Mouse (Mus musculus) forebrain, embryonic 11.5 days (tissue): ENCODE data around the gene Atxn1. TPM values are rescaled to one million over a fixed set of nuclear protein-coding genes. Genes with fewer than 3 reads are reported as not detected.

ENCODE experiments used
- ATAC-seq: fragments of 200-750 bp; cut with Nextera tagmentation; replicated peaks from 2 replicates; pipeline ENCODE4 v1.8.0; 2017; ENCODE audit warnings: moderate TSS enrichment; ENCODE audit not compliant: low FRiP score
- DNase-seq: peaks from one replicate; pipeline ENCODE4 v3.0.0-alpha.2; 2017; ENCODE audit warnings: low spot score
- H3K27ac ChIP-seq: fragments of 300-500 bp; sonication (generic); 2 replicates; pipeline ENCODE4 v1.5.1; 2014; ENCODE audit warnings: low read depth, low read length
- H3K27me3 ChIP-seq: fragments of 300-500 bp; sonication (generic); 2 replicates; pipeline ENCODE4 v1.6.1; 2014; ENCODE audit warnings: mild to moderate bottlenecking, low read length, mixed read lengths; ENCODE audit not compliant: control insufficient read depth, insufficient read depth
- H3K36me3 ChIP-seq: fragments of 300-500 bp; sonication (generic); 2 replicates; pipeline ENCODE4 v1.6.1; 2014; ENCODE audit warnings: mild to moderate bottlenecking, low read length, moderate library complexity, mixed read lengths; ENCODE audit not compliant: control insufficient read depth, insufficient read depth
- H3K4me1 ChIP-seq: fragments of 300-500 bp; sonication (generic); replicated peaks from 2 replicates; pipeline ENCODE4 v1.6.1; 2014; ENCODE audit warnings: low read length, mixed read lengths; ENCODE audit not compliant: control insufficient read depth, insufficient read depth
- H3K4me2 ChIP-seq: fragments of 300-500 bp; sonication (generic); 2 replicates; pipeline ENCODE4 v1.6.1; 2014; ENCODE audit warnings: low read depth, mild to moderate bottlenecking, low read length, moderate library complexity, mixed read lengths; ENCODE audit not compliant: severe bottlenecking
- H3K4me3 ChIP-seq: fragments of 300-500 bp; sonication (generic); 2 replicates; pipeline ENCODE4 v1.5.1; 2014; ENCODE audit warnings: low read depth, low read length
- H3K9ac ChIP-seq: fragments of 300-500 bp; sonication (generic); 2 replicates; pipeline ENCODE4 v1.6.1; 2014; ENCODE audit warnings: low read length
- H3K9me3 ChIP-seq: fragments of 300-500 bp; sonication (generic); 2 replicates; pipeline ENCODE4 v1.6.1; 2016; ENCODE audit warnings: low read length, mixed read lengths; ENCODE audit not compliant: control insufficient read depth
- WGBS: fragments of 180-500 bp; shearing (Covaris S2); extraction: QIAGEN DNeasy Blood & Tissue Kit; methylation state at CpG from one replicate; pipeline ENCODE4 v1.1.7; 2014; 5-methylcytosine and 5-hydroxymethylcytosine counted together
- polyA plus RNA-seq: library from polyadenylated mRNA; unstranded; fragments of >200 nt; fragmentation: Nextera tagmentation; extraction: Ambion mirVana; gene quantifications from 2 replicates; pipeline ENCODE4 v1.2.1, GENCODE M21; 2014

Gene Atxn1
- polyA plus RNA-seq, 1 experiment from 2014 or later, result 3.3 TPM

DNA sequence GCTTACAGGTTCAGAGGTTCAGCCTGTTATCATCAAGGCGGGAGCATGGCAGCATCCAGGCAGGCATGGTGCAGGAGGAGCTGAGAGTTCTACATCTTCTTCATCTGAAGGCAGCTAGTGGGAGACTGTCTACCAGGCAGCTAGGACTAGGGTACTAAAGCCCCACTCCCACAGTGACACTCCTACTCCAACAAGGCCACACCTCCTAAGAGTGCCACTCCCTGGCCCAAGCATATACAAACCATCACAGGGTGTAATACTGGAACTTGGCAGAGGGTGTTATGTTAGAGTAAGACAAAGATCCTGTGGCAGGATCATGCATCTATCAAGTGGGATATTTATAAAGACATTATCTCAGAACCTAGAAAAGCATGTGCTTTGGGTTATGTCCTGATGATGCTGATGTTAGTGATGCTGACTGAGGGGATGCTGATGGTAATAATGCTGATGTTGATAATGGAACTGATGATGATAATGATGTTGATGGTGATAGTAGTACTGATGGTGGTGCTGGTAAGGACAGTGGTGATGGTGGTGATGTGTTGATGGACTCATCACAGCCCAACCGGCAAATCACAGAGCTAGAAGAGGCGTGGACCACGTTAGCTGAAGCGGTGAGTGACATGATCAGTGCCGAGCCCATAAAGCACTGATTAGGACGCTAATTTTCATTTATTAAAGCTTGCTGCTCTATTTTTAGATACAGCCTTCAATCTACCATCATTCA is 142.9 kb downstream of the Atxn1 start:
- Histone ChIP-seq H3K9me3 (no peaks in the 10 kb centered on the region), H3K4me2 (no peak overlapping the region)
- ATAC-seq, result no peak

GRCm38 (mm10) chr13:45820473-45821230 is 144.2 kb downstream of the Atxn1 start:
- Histone ChIP-seq H3K27ac (no peak overlapping the region), H3K4me1 (no peaks in the 10 kb centered on the region), H3K4me2 (no peak overlapping the region), H3K4me3 (no peak overlapping the region), H3K9me3 (no peaks in the 10 kb centered on the region), H3K27me3 (no peaks in the 10 kb centered on the region), H3K9ac (no peak overlapping the region), H3K36me3 (no peaks in the 10 kb centered on the region)
- DNase-seq (no peak), ATAC-seq (no peak)
- 43% methylated on average over 15 of the region's 15 CpGs for WGBS

More for the DNA sequence above, 142.9 kb downstream of the Atxn1 start:
- H3K36me3 ChIP-seq, result no peaks in the 10 kb centered on the region
- H3K9ac ChIP-seq, result no peak overlapping the region
- no peak overlapping the region for H3K4me3 ChIP-seq
- H3K4me1 ChIP-seq, result no peaks in the 10 kb centered on the region
- 94% methylated on average over 7 of the region's 7 CpGs for WGBS
- H3K27ac ChIP-seq, result no peak overlapping the region
- no peak for DNase-seq
- no peaks in the 10 kb centered on the region for H3K27me3 ChIP-seq

DNA sequence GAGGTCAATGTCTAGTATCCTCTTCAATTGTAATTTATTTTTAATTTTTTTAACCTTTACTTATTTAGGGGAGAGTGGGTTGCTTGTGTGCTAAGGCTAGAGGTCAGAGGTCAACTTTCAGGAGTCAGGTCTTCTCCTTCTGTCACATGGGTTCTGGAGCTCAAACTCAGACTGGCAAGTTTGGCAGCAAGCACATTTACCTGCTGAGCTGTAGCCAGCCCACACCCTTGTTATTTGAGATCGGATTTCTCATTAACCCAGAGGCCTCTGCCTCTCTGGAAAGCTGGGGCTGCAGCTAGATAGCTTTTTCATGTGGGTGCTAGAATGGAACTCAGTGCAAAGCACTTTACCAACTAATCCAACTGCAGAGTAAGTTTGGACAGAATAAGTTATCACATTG is 148.1 kb downstream of the Atxn1 start:
- ATAC-seq (no peak), DNase-seq (no peak)
- no peak overlapping the region for H3K4me2 ChIP-seq
- H3K9ac ChIP-seq, result no peak overlapping the region
- H3K27me3 ChIP-seq, result no peaks in the 10 kb centered on the region
- H3K4me1 ChIP-seq, result no peaks in the 10 kb centered on the region
- 53% methylated on average over 1 of the region's 1 CpGs for WGBS
- H3K36me3 ChIP-seq, result no peaks in the 10 kb centered on the region
- no peak overlapping the region for H3K27ac ChIP-seq
- no peak overlapping the region for H3K4me3 ChIP-seq
- no peaks in the 10 kb centered on the region for H3K9me3 ChIP-seq

DNA sequence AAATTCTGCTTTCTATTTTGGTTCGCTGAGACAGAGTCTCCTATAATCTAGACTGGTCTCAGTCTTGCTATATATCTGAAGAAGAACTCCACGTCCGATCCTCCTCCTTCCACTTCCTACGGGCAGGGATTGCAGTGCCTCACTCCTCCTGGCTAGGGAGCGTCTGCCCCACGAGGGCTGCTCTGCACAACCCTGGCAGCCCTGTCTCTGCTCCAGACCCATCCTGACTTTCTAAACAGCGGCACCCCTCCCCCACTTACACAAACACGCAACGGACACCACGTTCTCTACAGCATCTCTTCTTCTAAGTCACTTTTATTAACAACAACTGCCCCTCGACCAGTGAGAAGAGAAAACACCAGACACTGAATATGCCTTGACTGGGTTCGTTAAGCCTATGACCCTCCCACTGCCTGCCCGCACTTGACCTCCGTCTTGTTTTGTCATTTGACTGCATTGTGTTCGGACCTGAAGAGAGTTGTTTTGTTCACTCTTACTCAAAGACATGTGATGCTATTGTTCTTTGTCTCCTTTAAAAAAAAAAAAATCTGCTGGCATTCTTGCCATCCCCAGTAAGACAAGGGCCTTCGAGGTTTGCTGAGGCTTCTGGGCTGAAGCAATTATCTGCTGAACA is 154.9 kb downstream of the Atxn1 start:
- H3K4me2 ChIP-seq, result no peak overlapping the region

DNA sequence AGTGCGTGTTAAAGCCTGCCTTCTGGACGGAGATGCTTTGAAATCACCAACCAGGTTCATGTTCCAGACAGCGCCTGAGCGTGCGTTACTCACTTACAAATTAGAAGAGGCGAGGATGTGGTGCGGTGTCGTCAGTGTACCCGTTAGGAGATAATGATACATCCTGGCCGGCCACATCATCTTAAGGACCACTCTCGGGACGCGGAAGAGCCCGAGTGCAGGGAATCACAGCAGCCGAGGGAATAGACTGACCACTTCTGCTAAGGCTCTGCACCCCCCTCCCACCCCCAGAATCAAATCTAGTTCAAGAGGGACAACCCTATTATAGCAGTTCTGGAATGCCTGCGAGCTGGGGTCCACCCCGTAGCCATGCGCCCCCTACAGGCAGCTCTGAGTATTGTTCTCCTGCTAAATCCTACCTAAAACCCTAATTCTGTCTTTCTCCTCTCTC is 157.2 kb downstream of the Atxn1 start:
- no peaks in the 10 kb centered on the region; the same call in 1 of the 2 replicates for H3K27me3 ChIP-seq
- 14% methylated on average over 18 of the region's 18 CpGs for WGBS
- peak; percentile 84 for DNase-seq
- H3K36me3 ChIP-seq, result no peaks in the 10 kb centered on the region
- H3K4me1 ChIP-seq, result peaks cover 28% of the 10 kb centered on the region
- H3K9ac ChIP-seq, result no peak overlapping the region
- no peaks in the 10 kb centered on the region for H3K9me3 ChIP-seq
- ATAC-seq, result 0 out of 2 replicates have a peak, but pooled peaks have one; percentile 34
- H3K27ac ChIP-seq, result 0 out of 2 replicates have a peak overlapping the region, but pooled peaks have one; percentile 48
- no peak overlapping the region; the same call in 1 of the 2 replicates for H3K4me3 ChIP-seq
- H3K4me2 ChIP-seq, result peak overlapping the region; percentile 31; the same call in 1 of the 2 replicates

More for the DNA sequence above, 154.9 kb downstream of the Atxn1 start:
- Histone ChIP-seq H3K9me3 (no peaks in the 10 kb centered on the region), H3K27me3 (no peaks in the 10 kb centered on the region; the same call in 1 of the 2 replicates), H3K36me3 (no peaks in the 10 kb centered on the region), H3K27ac (no peak overlapping the region), H3K4me3 (no peak overlapping the region), H3K9ac (no peak overlapping the region), H3K4me1 (peaks cover 28% of the 10 kb centered on the region)
- DNase-seq (no peak), ATAC-seq (no peak)
- 41% methylated on average over 16 of the region's 16 CpGs for WGBS

GRCm38 (mm10) chr13:45806600-45807525 is 157.9 kb downstream of the Atxn1 start:
- peak overlapping the region; percentile 31; the same call in 1 of the 2 replicates for H3K4me2 ChIP-seq
- H3K9ac ChIP-seq, result 0 out of 2 replicates have a peak overlapping the region, but pooled peaks have one; percentile 20
- 9% methylated on average over 18 of the region's 18 CpGs for WGBS

DNA sequence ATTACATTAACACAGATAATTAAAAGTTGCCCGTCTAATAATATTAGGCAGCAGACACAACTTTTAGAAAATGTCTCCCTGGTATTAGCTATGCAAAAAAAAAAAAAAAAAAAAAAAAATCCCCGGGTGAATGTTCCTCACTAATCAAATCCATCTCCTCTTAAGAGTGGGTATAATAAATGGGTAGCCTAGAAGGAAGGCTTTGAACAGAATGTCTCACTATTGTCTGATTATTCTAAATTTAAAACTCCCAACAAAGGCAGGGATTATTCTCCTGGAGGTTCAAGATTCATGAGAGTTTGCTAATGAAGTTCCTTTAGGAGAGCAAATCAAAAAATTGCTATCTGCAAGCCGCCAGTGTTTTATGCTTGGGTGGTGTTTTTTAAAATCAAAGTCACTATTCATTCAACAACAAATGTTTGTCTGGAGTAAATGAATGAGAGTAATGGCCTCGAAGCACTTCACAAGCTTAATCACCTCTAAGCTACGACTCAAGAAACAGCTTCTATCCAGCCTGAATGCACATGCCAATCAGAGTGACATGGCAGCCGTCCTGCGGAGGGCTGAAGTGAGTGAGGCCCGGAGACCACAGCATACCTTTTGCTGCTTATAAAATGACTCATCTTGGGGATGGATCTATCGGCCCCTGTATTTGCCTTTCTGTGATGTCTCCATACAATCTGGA is 158.8 kb downstream of the Atxn1 start:
- H3K4me3 ChIP-seq, result no peak overlapping the region
- no peak overlapping the region; the same call in 1 of the 2 replicates for H3K27ac ChIP-seq
- DNase-seq (peak; percentile 72), ATAC-seq (peak; percentile 86)
- 9% methylated on average over 9 of the region's 9 CpGs for WGBS
- H3K4me2 ChIP-seq, result peak overlapping the region; percentile 31; the same call in 1 of the 2 replicates
- H3K4me1 ChIP-seq, result peaks cover 28% of the 10 kb centered on the region
- H3K9ac ChIP-seq, result no peak overlapping the region; the same call in 1 of the 2 replicates
- H3K27me3 ChIP-seq, result no peaks in the 10 kb centered on the region; the same call in 1 of the 2 replicates
- no peaks in the 10 kb centered on the region for H3K36me3 ChIP-seq
- no peaks in the 10 kb centered on the region for H3K9me3 ChIP-seq

More at GRCm38 (mm10) chr13:45806600-45807525, 157.9 kb downstream of the Atxn1 start:
- H3K27ac ChIP-seq, result peak overlapping the region; percentile 48; the same call in 1 of the 2 replicates
- H3K4me1 ChIP-seq, result peaks cover 28% of the 10 kb centered on the region
- ATAC-seq (peak; percentile 23; the same call in 1 of the 2 replicates), DNase-seq (no peak)
- no peaks in the 10 kb centered on the region; the same call in 1 of the 2 replicates for H3K27me3 ChIP-seq
- H3K36me3 ChIP-seq, result no peaks in the 10 kb centered on the region
- no peaks in the 10 kb centered on the region for H3K9me3 ChIP-seq
- H3K4me3 ChIP-seq, result no peak overlapping the region; the same call in 1 of the 2 replicates
